Mouse (Mus musculus) liver, postnatal 0 days (tissue): Measurements from ENCODE around the gene Hc.

Experiments
- CTCF ChIP-seq: sonication (generic); IDR thresholded peaks from 2 replicates; pipeline ENCODE4 v1.5.1; 2016; ENCODE audit warnings: antibody characterized with exemption, low read depth
- EP300 ChIP-seq: IDR thresholded peaks from 2 replicates; pipeline ENCODE4 v1.6.1; 2016; ENCODE audit warnings: antibody characterized with exemption, low read depth, mild to moderate bottlenecking

DNA sequence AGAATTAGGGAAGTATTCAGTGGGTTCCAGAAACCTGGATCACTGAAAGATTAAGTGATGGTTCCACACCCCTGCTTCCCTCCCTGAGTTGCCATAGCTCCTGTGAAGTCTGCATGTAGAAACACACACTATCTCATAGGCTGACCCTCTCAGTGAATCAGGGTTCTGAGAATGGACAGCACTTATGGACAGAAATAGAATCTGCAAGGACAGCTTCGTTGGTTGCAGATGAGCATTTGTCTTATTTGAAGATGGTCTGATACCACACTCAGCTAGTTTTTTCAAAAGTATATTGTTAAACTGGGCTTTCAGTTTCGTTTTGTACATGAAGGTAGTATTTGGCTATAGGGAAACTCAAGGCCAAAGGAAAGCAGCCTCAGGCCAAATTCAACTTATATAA lies 49.3 kb upstream of the Hc start:
- no peak for TF ChIP-seq EP300
- no peak for TF ChIP-seq CTCF
